Mouse (Mus musculus) cerebellum, postnatal 14 days (tissue): ENCODE data around the gene Agtpbp1.

Experiments
- DNase-seq, 2 experiments: peaks; one replicate each; pipeline ENCODE4 v3.0.0; 2021; ENCODE audit warnings: mixed read lengths in 2 of 2

Gene Agtpbp1

GRCm38 (mm10) chr13:59423871-59424270 lies 161.2 kb downstream of the Agtpbp1 start:
- no peak for DNase-seq

DNA sequence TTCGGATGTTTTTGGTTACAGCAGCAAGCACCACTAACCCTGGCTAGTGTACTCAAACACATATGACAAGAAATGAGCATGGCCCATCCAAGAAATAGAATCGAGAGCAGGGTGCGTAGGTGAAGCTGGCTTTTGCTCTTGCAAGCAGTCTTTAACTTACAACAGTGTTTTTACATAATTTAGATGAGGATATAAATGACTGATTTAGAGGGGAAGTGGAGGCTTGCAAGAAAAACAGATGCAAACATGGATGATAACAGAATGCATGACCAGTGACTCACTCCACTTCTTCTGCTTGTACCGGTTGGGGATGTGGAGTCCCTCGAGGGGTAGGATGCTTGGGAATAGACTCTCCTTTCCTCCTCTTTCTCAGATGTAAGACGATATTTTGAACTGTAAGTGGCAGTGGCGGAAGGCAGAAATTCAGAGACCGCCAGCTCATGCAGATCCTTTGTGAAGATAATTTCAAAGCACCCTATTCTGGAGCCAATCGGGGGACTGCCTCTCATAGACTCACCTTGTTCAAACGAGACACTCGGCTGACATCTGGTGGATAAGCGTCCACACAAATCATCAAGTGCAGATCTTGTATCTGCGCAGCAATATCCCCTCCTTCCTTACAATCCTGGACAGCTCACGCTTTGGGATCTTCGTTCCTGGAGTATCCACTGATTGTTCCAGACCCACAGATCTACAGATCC lies 168.3 kb downstream of the Agtpbp1 start:
- DNase-seq = no peak

DNA sequence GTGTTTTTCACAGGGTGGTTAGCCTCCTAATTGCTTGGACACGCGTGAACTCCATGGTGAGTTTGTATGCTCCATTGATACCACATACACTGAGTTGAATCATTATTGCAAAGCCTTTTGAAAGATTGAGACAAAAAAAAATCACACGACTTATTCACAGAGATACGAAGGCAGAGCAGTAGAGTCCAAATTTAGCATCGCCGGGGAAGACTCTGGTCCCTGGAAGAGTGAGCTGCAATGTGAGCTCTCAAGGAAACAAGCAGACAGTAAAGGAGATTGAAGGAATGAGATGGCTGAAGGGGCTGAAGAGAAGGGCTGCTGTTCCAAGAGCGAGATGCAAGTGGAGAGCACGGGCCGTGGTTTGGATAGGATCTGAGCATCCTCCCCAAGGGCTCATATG lies 171.1 kb downstream of the Agtpbp1 start:
- DNase-seq = no peak

GRCm38 (mm10) chr13:59412672-59413071 lies 172.4 kb downstream of the Agtpbp1 start:
- DNase-seq = no peak

DNA sequence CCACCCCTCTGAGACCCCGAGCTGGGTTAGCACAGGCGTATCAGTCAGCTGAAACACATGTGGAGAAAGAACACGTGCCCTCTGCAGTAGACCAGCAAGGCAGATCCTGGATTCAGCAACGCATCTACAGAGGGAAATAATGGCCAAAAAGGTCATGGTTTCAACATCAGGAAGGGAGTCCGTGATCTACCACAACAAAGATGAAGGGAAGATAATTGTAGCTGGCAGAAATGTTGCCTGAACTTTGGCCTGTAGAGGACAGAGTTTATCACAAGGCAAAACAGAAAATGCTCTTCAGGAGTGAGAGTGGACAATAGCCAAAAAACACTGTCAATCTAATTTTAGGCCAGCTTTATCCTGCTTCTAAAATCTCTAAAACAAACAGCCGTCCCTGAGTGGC lies 177.8 kb downstream of the Agtpbp1 start:
- DNase-seq = no peak

DNA sequence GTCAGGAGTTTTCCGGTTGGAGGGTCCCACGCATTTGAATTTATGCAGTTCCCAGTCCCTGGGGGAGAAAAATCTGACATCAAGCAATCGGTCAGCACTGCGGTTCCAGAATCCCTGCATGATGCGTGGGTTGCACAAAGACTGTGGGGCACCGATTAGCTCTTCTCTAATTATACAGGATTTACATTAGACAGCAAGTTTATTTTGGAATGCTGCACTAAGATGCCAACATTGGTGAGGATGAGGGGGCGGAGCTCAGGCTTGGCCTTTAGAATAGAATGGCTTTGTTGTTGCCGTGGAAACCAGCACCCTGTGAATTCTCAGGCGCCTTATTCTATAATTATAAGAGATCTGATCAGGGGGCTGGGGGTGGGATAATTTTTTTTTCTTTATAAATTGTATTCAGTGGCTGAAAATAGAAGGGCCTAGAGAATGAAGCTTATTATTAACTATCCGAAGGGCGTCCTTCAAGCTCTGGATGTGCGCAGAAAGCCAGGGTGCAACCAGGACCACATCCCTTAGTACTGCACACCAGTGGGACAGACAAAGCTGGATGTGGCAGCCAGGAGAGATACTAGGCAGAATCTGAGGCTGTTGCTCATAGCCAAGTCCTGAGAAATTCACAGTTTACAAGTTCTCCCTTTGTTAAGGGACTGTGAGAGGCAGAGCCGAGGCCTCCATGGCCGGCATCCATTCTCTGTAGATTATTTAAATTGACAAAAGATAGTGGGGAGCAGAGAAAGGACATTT lies 182.8 kb downstream of the Agtpbp1 start:
- no peak for DNase-seq

DNA sequence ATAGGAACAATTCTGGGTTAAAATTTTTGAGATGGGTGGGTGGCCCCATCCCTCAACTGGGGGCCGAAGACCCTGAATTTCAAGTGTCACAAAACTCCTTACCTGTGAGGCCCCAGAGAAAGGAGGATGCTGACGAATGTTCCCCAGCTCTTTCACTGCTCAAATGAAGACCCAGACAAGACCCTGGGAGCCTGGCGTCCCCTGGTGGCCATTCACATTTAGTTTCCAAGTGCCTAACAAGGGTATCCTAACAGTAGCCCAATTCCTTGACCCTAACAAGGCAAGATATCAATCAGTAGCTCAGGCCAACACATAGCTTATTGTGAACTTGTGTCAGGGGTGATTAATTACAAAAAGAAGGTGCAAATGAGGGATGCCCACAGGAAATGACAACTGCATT lies 187.5 kb downstream of the Agtpbp1 start:
- peak; percentile 77 to 84 for DNase-seq
